Mouse (Mus musculus) heart, postnatal 0 days (tissue): Measurements from ENCODE around the gene Tspan18. TPM values are rescaled to one million over a fixed set of nuclear protein-coding genes. Genes with fewer than 3 reads are reported as not detected.

Experiments used
- ATAC-seq: fragments of 200-750 bp; cut with Nextera tagmentation; 2 replicates; pipeline ENCODE4 v1.8.0; 2017; ENCODE audit warnings: low read depth, moderate number of reproducible peaks, moderate library complexity; ENCODE audit not compliant: insufficient read depth
- DNase-seq: peaks from one replicate; pipeline ENCODE4 v3.0.0-alpha.2; 2016; ENCODE audit warnings: low spot score
- H3K27ac ChIP-seq: fragments of 300-500 bp; sonication (generic); 2 replicates; pipeline ENCODE4 v1.5.1; 2014; ENCODE audit warnings: low read depth, mild to moderate bottlenecking
- H3K27me3 ChIP-seq: fragments of 300-500 bp; sonication (generic); 2 replicates; pipeline ENCODE4 v1.6.1; 2014; ENCODE audit warnings: low read length, mixed read lengths; ENCODE audit not compliant: control insufficient read depth, insufficient read depth
- H3K36me3 ChIP-seq: fragments of 300-500 bp; sonication (generic); replicated peaks from 2 replicates; pipeline ENCODE4 v1.6.1; 2014; ENCODE audit warnings: low read length, mixed read lengths; ENCODE audit not compliant: control insufficient read depth, insufficient read depth
- H3K4me1 ChIP-seq: fragments of 300-500 bp; sonication (generic); 2 replicates; pipeline ENCODE4 v1.6.1; 2014; ENCODE audit warnings: antibody characterized with exemption; ENCODE audit not compliant: control insufficient read depth, insufficient read depth
- H3K4me2 ChIP-seq: fragments of 300-500 bp; sonication (generic); 2 replicates; pipeline ENCODE4 v1.6.1; 2014; ENCODE audit warnings: low read depth, mild to moderate bottlenecking, low read length, moderate library complexity
- H3K4me3 ChIP-seq: fragments of 300-500 bp; sonication (generic); 2 replicates; pipeline ENCODE4 v1.5.1; 2014; ENCODE audit warnings: low read depth, low read length
- H3K9ac ChIP-seq: fragments of 300-500 bp; sonication (generic); replicated peaks from 2 replicates; pipeline ENCODE4 v1.6.1; 2014; ENCODE audit warnings: low read depth, low read length, mixed read lengths
- H3K9me3 ChIP-seq: fragments of 300-500 bp; sonication (generic); replicated peaks from 2 replicates; pipeline ENCODE4 v1.6.1; 2016; ENCODE audit warnings: low read length; ENCODE audit not compliant: control insufficient read depth
- CTCF ChIP-seq: IDR thresholded peaks from 2 replicates; pipeline ENCODE4 v1.5.1; 2016; ENCODE audit warnings: antibody characterized with exemption, control low read depth, low read depth
- EP300 ChIP-seq: IDR thresholded peaks from 2 replicates; pipeline ENCODE4 v1.6.1; 2016; ENCODE audit warnings: antibody characterized with exemption, low read depth
- WGBS: fragments of 180-500 bp; shearing (Covaris S2); extraction: QIAGEN DNeasy Blood & Tissue Kit; methylation state at CpG from one replicate; pipeline ENCODE4 v1.1.7; 2014; 5-methylcytosine and 5-hydroxymethylcytosine counted together
- polyA plus RNA-seq: library from polyadenylated mRNA; unstranded; fragments of >200 nt; fragmentation: Nextera tagmentation; extraction: Ambion mirVana; gene quantifications from 2 replicates; pipeline ENCODE4 v1.2.1, GENCODE M21; 2015
- total RNA-seq: library from RNA; depleted of rRNA; stranded (reverse); fragments of >200 nt; gene quantifications from 2 replicates; pipeline ENCODE4 v1.2.3, GENCODE M21; 2014; ENCODE audit warnings: low replicate concordance

The Tspan18 gene
- total and polyA plus RNA-seq, 2 experiments from 2014 or later = 39.8 to 64.4 TPM

- TF ChIP-seq EP300 (no peak), CTCF (no peak)
- no peak for DNase-seq
- no peaks in the 10 kb centered on the region for H3K4me1 ChIP-seq
- 90% methylated on average over 1 of the region's 1 CpGs for WGBS
- no peak overlapping the region for H3K4me2 ChIP-seq
- no peak for ATAC-seq
- H3K4me3 ChIP-seq = no peak overlapping the region
- H3K27me3 ChIP-seq = no peaks in the 10 kb centered on the region
- no peak overlapping the region for H3K27ac ChIP-seq
- no peaks in the 10 kb centered on the region for H3K9me3 ChIP-seq
- H3K36me3 ChIP-seq = peaks cover 56% of the 10 kb centered on the region
- no peak overlapping the region for H3K9ac ChIP-seq
These were observed 128.2 kb downstream of the Tspan18 start for GRCm38 (mm10) chr2:93206126-93206525.

DNA sequence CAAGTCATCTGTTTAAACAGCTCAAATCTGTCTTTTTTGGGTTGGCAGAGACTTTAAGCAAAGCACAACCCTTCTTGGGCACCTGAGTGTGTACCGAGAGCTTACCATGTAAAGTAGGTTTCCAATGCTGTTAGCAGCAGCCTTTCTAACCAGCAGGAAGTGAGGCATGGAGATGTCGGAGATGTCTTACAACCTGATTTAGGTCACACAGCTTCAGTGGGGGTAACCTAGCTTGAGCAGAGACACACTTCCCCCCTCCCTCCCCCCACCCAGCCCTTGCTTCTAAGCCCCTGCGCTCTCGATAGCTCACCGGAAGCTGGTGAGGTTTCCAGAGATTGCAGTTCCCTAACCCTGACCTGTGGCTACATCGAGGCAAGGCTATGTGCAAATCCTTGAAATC is 129.7 kb downstream of the Tspan18 start:
- 76% methylated on average over 6 of the region's 6 CpGs for WGBS
- no peak for ATAC-seq
- no peaks in the 10 kb centered on the region for H3K4me1 ChIP-seq

GRCm38 (mm10) chr2:93203682-93204081 is 130.6 kb downstream of the Tspan18 start:
- ATAC-seq = peak; percentile 17; the same call in 1 of the 2 replicates
- Histone ChIP-seq H3K4me3 (no peak overlapping the region), H3K9ac (no peak overlapping the region), H3K4me2 (no peak overlapping the region), H3K36me3 (peaks cover 38% of the 10 kb centered on the region), H3K27me3 (no peaks in the 10 kb centered on the region), H3K9me3 (no peaks in the 10 kb centered on the region), H3K4me1 (no peaks in the 10 kb centered on the region), H3K27ac (no peak overlapping the region)
- TF ChIP-seq EP300 (no peak), CTCF (peak; percentile 67)
- 25% methylated on average over 10 of the region's 10 CpGs for WGBS
- DNase-seq = peak; percentile 47

More for the DNA sequence above, 129.7 kb downstream of the Tspan18 start:
- Histone ChIP-seq H3K4me3 (no peak overlapping the region), H3K9me3 (no peaks in the 10 kb centered on the region), H3K36me3 (peaks cover 45% of the 10 kb centered on the region), H3K9ac (no peak overlapping the region), H3K27ac (no peak overlapping the region), H3K4me2 (no peak overlapping the region), H3K27me3 (no peaks in the 10 kb centered on the region)
- TF ChIP-seq EP300 = no peak
- TF ChIP-seq CTCF = no peak
- no peak for DNase-seq

DNA sequence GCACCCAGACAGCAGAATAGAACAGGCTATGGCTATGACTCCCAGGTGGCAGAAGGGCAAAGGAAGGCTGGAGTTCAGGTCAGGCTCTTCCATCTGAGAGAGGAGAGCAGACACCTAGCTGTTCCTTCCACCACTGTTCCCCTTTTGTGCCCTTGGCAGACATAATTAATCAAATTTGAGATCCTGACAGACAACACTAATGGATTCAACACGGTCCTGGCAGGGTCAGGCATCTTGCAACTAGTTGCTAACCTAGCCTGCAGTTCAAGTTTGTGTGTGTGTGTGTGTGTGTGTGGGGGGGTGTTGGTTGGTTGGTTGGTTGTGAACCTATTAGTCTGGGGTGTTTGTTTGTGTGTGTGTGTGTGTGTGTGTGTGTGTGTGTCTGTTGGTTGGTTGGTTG is 131.5 kb downstream of the Tspan18 start:
- DNase-seq (no peak), ATAC-seq (no peak)
- H3K9ac ChIP-seq = no peak overlapping the region
- H3K4me1 ChIP-seq = no peaks in the 10 kb centered on the region
- H3K27me3 ChIP-seq = no peaks in the 10 kb centered on the region
- H3K4me3 ChIP-seq = no peak overlapping the region
- no peak overlapping the region for H3K4me2 ChIP-seq
- no peak overlapping the region for H3K27ac ChIP-seq
- H3K36me3 ChIP-seq = peaks cover 29% of the 10 kb centered on the region
- no peak for TF ChIP-seq EP300
- no peak for TF ChIP-seq CTCF
- H3K9me3 ChIP-seq = no peaks in the 10 kb centered on the region
- WGBS = 36% methylated on average over 1 of the region's 1 CpGs

DNA sequence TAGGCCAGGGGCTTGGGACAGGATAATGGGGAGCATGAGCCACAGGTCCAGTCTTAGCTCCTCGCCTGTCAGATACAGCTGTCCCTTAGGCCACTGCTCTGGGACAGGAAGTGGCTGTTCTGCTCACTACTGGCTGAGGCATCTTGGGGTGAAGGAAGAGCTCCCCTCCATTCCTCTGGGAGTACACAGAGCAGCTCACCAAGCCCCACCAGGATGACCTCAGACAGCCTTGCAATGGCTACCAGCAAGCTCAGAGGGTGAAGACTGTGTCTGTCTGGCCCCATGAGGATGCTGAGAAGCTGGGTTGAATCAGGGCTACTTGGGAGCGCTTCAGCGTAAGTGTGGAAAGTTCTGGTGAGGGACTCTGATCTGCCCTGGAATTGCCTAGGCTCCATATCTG is 132.3 kb downstream of the Tspan18 start:
- no peak overlapping the region for H3K4me3 ChIP-seq
- TF ChIP-seq EP300 = no peak
- TF ChIP-seq CTCF = no peak
- WGBS = 87% methylated on average over 3 of the region's 3 CpGs
- DNase-seq (no peak), ATAC-seq (no peak)
- no peaks in the 10 kb centered on the region for H3K4me1 ChIP-seq
- no peaks in the 10 kb centered on the region for H3K27me3 ChIP-seq
- no peak overlapping the region for H3K27ac ChIP-seq
- no peaks in the 10 kb centered on the region for H3K9me3 ChIP-seq
- no peak overlapping the region for H3K9ac ChIP-seq
- no peak overlapping the region for H3K4me2 ChIP-seq
- H3K36me3 ChIP-seq = peaks cover 25% of the 10 kb centered on the region; the same call in 1 of the 2 replicates

GRCm38 (mm10) chr2:93200681-93201340 is 133.5 kb downstream of the Tspan18 start:
- DNase-seq (no peak), ATAC-seq (no peak)
- 57% methylated on average over 10 of the region's 10 CpGs for WGBS
- Histone ChIP-seq H3K9ac (no peak overlapping the region), H3K27me3 (0 out of 2 replicates have a peak, but pooled peaks cover 4% of the 10 kb centered on the region), H3K9me3 (no peaks in the 10 kb centered on the region), H3K27ac (no peak overlapping the region), H3K4me1 (no peaks in the 10 kb centered on the region), H3K4me2 (no peak overlapping the region), H3K36me3 (peaks cover 22% of the 10 kb centered on the region; the same call in 1 of the 2 replicates), H3K4me3 (no peak overlapping the region)
- TF ChIP-seq CTCF = no peak
- no peak for TF ChIP-seq EP300
